Mouse (Mus musculus) hindbrain, embryonic 16.5 days (tissue): ENCODE measurements around the gene Mctp1. TPM values are rescaled to one million over a fixed set of nuclear protein-coding genes. Genes with fewer than 3 reads are reported as not detected.
"Not testable (repeated sequence)": the region's sequence is repeated elsewhere in the genome, so short reads cannot be mapped to it uniquely, and the experiment has no call there.

Source experiments
- ATAC-seq: fragments of 200-750 bp; cut with Nextera tagmentation; 2 replicates; pipeline ENCODE4 v1.8.0; 2017; ENCODE audit warnings: moderate TSS enrichment, moderate library complexity
- H3K27ac ChIP-seq: fragments of 300-500 bp; sonication (generic); 2 replicates; pipeline ENCODE4 v1.5.1; 2014; ENCODE audit warnings: low read depth, mild to moderate bottlenecking, control low read depth, low read length, moderate library complexity
- H3K27me3 ChIP-seq: fragments of 300-500 bp; sonication (generic); replicated peaks from 2 replicates; pipeline ENCODE4 v1.6.1; 2014; ENCODE audit warnings: low read length; ENCODE audit not compliant: control insufficient read depth, insufficient read depth
- H3K36me3 ChIP-seq: fragments of 300-500 bp; sonication (generic); 2 replicates; pipeline ENCODE4 v1.6.1; 2014; ENCODE audit warnings: mild to moderate bottlenecking, low read length, moderate library complexity, mixed read lengths; ENCODE audit not compliant: control insufficient read depth, insufficient read depth
- H3K4me1 ChIP-seq: fragments of 300-500 bp; sonication (generic); 2 replicates; pipeline ENCODE4 v1.6.1; 2014; ENCODE audit warnings: low read depth, low read length; ENCODE audit not compliant: control insufficient read depth, insufficient read depth
- H3K4me2 ChIP-seq: fragments of 300-500 bp; sonication (generic); 2 replicates; pipeline ENCODE4 v1.6.1; 2014; ENCODE audit warnings: mild to moderate bottlenecking, low read length, control low read depth, moderate library complexity
- H3K4me3 ChIP-seq: fragments of 300-500 bp; sonication (generic); 2 replicates; pipeline ENCODE4 v1.5.1; 2014; ENCODE audit warnings: mild to moderate bottlenecking, low read length, control low read depth, moderate library complexity
- H3K9ac ChIP-seq: fragments of 300-500 bp; sonication (generic); 2 replicates; pipeline ENCODE4 v1.6.1; 2014; ENCODE audit warnings: low read depth, mild to moderate bottlenecking, control low read depth, low read length, moderate library complexity
- H3K9me3 ChIP-seq: fragments of 300-500 bp; sonication (generic); 2 replicates; pipeline ENCODE4 v1.6.1; 2014; ENCODE audit warnings: mild to moderate bottlenecking, low read length, moderate library complexity; ENCODE audit not compliant: control insufficient read depth
- WGBS: fragments of 180-500 bp; shearing (Covaris S2); extraction: QIAGEN DNeasy Blood & Tissue Kit; methylation state at CpG from one replicate; pipeline ENCODE4 v1.1.7; 2014; 5-methylcytosine and 5-hydroxymethylcytosine counted together
- polyA plus RNA-seq: library from polyadenylated mRNA; unstranded; fragments of >200 nt; fragmentation: Nextera tagmentation; extraction: Ambion mirVana; gene quantifications from 2 replicates; pipeline ENCODE4 v1.2.1, GENCODE M21; 2015

Mctp1 gene
- polyA plus RNA-seq, 1 experiment from 2014 or later, result 4.1 TPM

GRCm38 (mm10) chr13:76568569-76569211 is 184.4 kb downstream of the Mctp1 start:
- WGBS, result 60% methylated on average over 2 of the region's 2 CpGs
- H3K4me3 ChIP-seq, result no peak overlapping the region
- ATAC-seq, result no peak
- H3K27ac ChIP-seq, result no peak overlapping the region
- H3K9me3 ChIP-seq, result no peaks in the 10 kb centered on the region
- H3K4me2 ChIP-seq, result no peak overlapping the region
- no peaks in the 10 kb centered on the region for H3K4me1 ChIP-seq
- H3K27me3 ChIP-seq, result no peaks in the 10 kb centered on the region
- H3K36me3 ChIP-seq, result no peaks in the 10 kb centered on the region
- no peak overlapping the region for H3K9ac ChIP-seq

- Histone ChIP-seq H3K4me2 (no peak overlapping the region), H3K4me1 (no peaks in the 10 kb centered on the region), H3K36me3 (no peaks in the 10 kb centered on the region), H3K9me3 (no peaks in the 10 kb centered on the region), H3K27me3 (no peaks in the 10 kb centered on the region), H3K9ac (no peak overlapping the region), H3K27ac (no peak overlapping the region), H3K4me3 (no peak overlapping the region)
- no peak for ATAC-seq
- WGBS, result 45% methylated on average over 5 of the region's 5 CpGs
Observed at GRCm38 (mm10) chr13:76579414-76579813, 195.1 kb downstream of the Mctp1 start.

GRCm38 (mm10) chr13:76585447-76585846 is 201.1 kb downstream of the Mctp1 start:
- no peak overlapping the region for H3K27ac ChIP-seq
- no peak for ATAC-seq
- H3K27me3 ChIP-seq, result no peaks in the 10 kb centered on the region
- no peaks in the 10 kb centered on the region for H3K4me1 ChIP-seq
- no peaks in the 10 kb centered on the region for H3K36me3 ChIP-seq
- H3K4me2 ChIP-seq, result no peak overlapping the region
- no peak overlapping the region for H3K4me3 ChIP-seq
- 73% methylated on average over 3 of the region's 3 CpGs for WGBS
- H3K9ac ChIP-seq, result no peak overlapping the region
- H3K9me3 ChIP-seq, result no peaks in the 10 kb centered on the region

GRCm38 (mm10) chr13:76590709-76591108 is 206.4 kb downstream of the Mctp1 start:
- not testable (repeated sequence) for H3K4me3 ChIP-seq, H3K4me2 ChIP-seq, H3K9ac ChIP-seq, H3K36me3 ChIP-seq, H3K4me1 ChIP-seq, ATAC-seq, H3K9me3 ChIP-seq, H3K27me3 ChIP-seq, H3K27ac ChIP-seq
- WGBS, result 90% methylated on average over 11 of the region's 11 CpGs

GRCm38 (mm10) chr13:76591189-76591588 is 206.9 kb downstream of the Mctp1 start:
- Histone ChIP-seq H3K9me3 (no peaks in the 10 kb centered on the region), H3K4me1 (no peaks in the 10 kb centered on the region), H3K4me2 (no peak overlapping the region), H3K36me3 (no peaks in the 10 kb centered on the region), H3K4me3 (no peak overlapping the region), H3K9ac (no peak overlapping the region), H3K27me3 (no peaks in the 10 kb centered on the region), H3K27ac (no peak overlapping the region)
- no peak for ATAC-seq

GRCm38 (mm10) chr13:76591692-76592091 is 207.4 kb downstream of the Mctp1 start:
- no peak for ATAC-seq
- WGBS, result 90% methylated on average over 1 of the region's 1 CpGs
- H3K27me3 ChIP-seq, result no peaks in the 10 kb centered on the region

GRCm38 (mm10) chr13:76592908-76593307 is 208.6 kb downstream of the Mctp1 start:
- Histone ChIP-seq H3K27ac (no peak overlapping the region), H3K4me2 (no peak overlapping the region), H3K36me3 (no peaks in the 10 kb centered on the region), H3K4me1 (no peaks in the 10 kb centered on the region), H3K4me3 (no peak overlapping the region), H3K9ac (no peak overlapping the region), H3K27me3 (no peaks in the 10 kb centered on the region), H3K9me3 (no peaks in the 10 kb centered on the region)
- no peak for ATAC-seq
- 84% methylated on average over 2 of the region's 2 CpGs for WGBS

More at GRCm38 (mm10) chr13:76591692-76592091, 207.4 kb downstream of the Mctp1 start:
- no peaks in the 10 kb centered on the region for H3K36me3 ChIP-seq
- H3K27ac ChIP-seq, result no peak overlapping the region
- H3K4me1 ChIP-seq, result no peaks in the 10 kb centered on the region
- H3K4me3 ChIP-seq, result no peak overlapping the region
- H3K9me3 ChIP-seq, result no peaks in the 10 kb centered on the region
- H3K4me2 ChIP-seq, result no peak overlapping the region
- H3K9ac ChIP-seq, result no peak overlapping the region

- no peaks in the 10 kb centered on the region for H3K36me3 ChIP-seq
- no peaks in the 10 kb centered on the region for H3K4me1 ChIP-seq
- H3K27me3 ChIP-seq, result no peaks in the 10 kb centered on the region
- H3K4me2 ChIP-seq, result no peak overlapping the region
- no peak overlapping the region for H3K27ac ChIP-seq
- no peaks in the 10 kb centered on the region for H3K9me3 ChIP-seq
- ATAC-seq, result no peak
- H3K9ac ChIP-seq, result no peak overlapping the region
- no peak overlapping the region for H3K4me3 ChIP-seq
- WGBS, result 57% methylated on average over 7 of the region's 7 CpGs
Observed at GRCm38 (mm10) chr13:76597005-76597404, 212.7 kb downstream of the Mctp1 start.

GRCm38 (mm10) chr13:76609425-76609824 is 225.1 kb downstream of the Mctp1 start:
- Histone ChIP-seq H3K9ac (no peak overlapping the region), H3K4me2 (no peak overlapping the region), H3K4me3 (no peak overlapping the region), H3K9me3 (no peaks in the 10 kb centered on the region), H3K36me3 (no peaks in the 10 kb centered on the region), H3K27ac (no peak overlapping the region), H3K27me3 (no peaks in the 10 kb centered on the region), H3K4me1 (no peaks in the 10 kb centered on the region)
- no peak for ATAC-seq

- WGBS, result 68% methylated on average over 2 of the region's 2 CpGs
Observed at GRCm38 (mm10) chr13:76611499-76611898, 227.2 kb downstream of the Mctp1 start.

More at GRCm38 (mm10) chr13:76611499-76611898, 227.2 kb downstream of the Mctp1 start:
- H3K27ac ChIP-seq, result no peak overlapping the region
- no peaks in the 10 kb centered on the region for H3K4me1 ChIP-seq
- no peak for ATAC-seq
- H3K27me3 ChIP-seq, result no peaks in the 10 kb centered on the region
- no peak overlapping the region for H3K9ac ChIP-seq
- H3K9me3 ChIP-seq, result no peaks in the 10 kb centered on the region
- H3K4me3 ChIP-seq, result no peak overlapping the region
- no peak overlapping the region for H3K4me2 ChIP-seq
- H3K36me3 ChIP-seq, result no peaks in the 10 kb centered on the region
